Mouse (Mus musculus) embryonic facial prominence, embryonic 14.5 days (tissue): ENCODE measurements at regions not wholly inside any gene's neighbourhood (a gene's known extent, or its start where the extent isn't known, plus 50 kb on each side); places are given as distances from the start of the nearest gene placed in this dataset.

Experiments used
- ATAC-seq: fragments of 200-750 bp; cut with Nextera tagmentation; 2 replicates; pipeline ENCODE4 v1.8.0; 2017; ENCODE audit warnings: low read depth, moderate number of reproducible peaks, moderate TSS enrichment
- DNase-seq: peaks from one replicate; pipeline ENCODE4 v3.0.0-alpha.2; 2015; ENCODE audit warnings: low spot score
- H3K27ac ChIP-seq: fragments of 300-500 bp; sonication (generic); replicated peaks from 2 replicates; pipeline ENCODE4 v1.5.1; 2014; ENCODE audit warnings: low read depth, mild to moderate bottlenecking, low read length, moderate library complexity
- H3K27me3 ChIP-seq: fragments of 300-500 bp; sonication (generic); replicated peaks from 2 replicates; pipeline ENCODE4 v1.6.1; 2014; ENCODE audit warnings: low read length; ENCODE audit not compliant: control insufficient read depth, insufficient read depth
- H3K36me3 ChIP-seq: fragments of 300-500 bp; sonication (generic); 2 replicates; pipeline ENCODE4 v1.6.1; 2014; ENCODE audit warnings: low read length, mixed read lengths; ENCODE audit not compliant: control insufficient read depth, insufficient read depth
- H3K4me1 ChIP-seq: fragments of 300-500 bp; sonication (generic); 2 replicates; pipeline ENCODE4 v1.6.1; 2014; ENCODE audit warnings: antibody characterized with exemption, low read length; ENCODE audit not compliant: control insufficient read depth, insufficient read depth
- H3K4me2 ChIP-seq: fragments of 300-500 bp; sonication (generic); 2 replicates; pipeline ENCODE4 v1.6.1; 2014; ENCODE audit warnings: low read depth, mild to moderate bottlenecking, low read length, moderate library complexity, mixed read lengths
- H3K4me3 ChIP-seq: fragments of 300-500 bp; sonication (generic); 2 replicates; pipeline ENCODE4 v1.5.1; 2014; ENCODE audit warnings: low read depth, mild to moderate bottlenecking, low read length
- H3K9ac ChIP-seq: fragments of 300-500 bp; sonication (generic); 2 replicates; pipeline ENCODE4 v1.6.1; 2014; ENCODE audit warnings: low read depth, mild to moderate bottlenecking, low read length, moderate library complexity, mixed read lengths
- H3K9me3 ChIP-seq: fragments of 300-500 bp; sonication (generic); 2 replicates; pipeline ENCODE4 v1.6.1; 2016; ENCODE audit warnings: low read length; ENCODE audit not compliant: control insufficient read depth
- WGBS: fragments of 180-500 bp; shearing (Covaris S2); extraction: QIAGEN DNeasy Blood & Tissue Kit; methylation state at CpG from one replicate; pipeline ENCODE4 v1.1.7; 2014; 5-methylcytosine and 5-hydroxymethylcytosine counted together

GRCm38 (mm10) chr4:101356954-101357891, 61.9 kb upstream of the Ak4 start:
- Histone ChIP-seq H3K4me3 (peak overlapping the region; percentile 84), H3K9me3 (no peaks in the 10 kb centered on the region), H3K27me3 (no peaks in the 10 kb centered on the region), H3K9ac (peak overlapping the region; percentile 91), H3K27ac (peak overlapping the region; percentile 88), H3K4me1 (peaks cover 14% of the 10 kb centered on the region), H3K36me3 (no peaks in the 10 kb centered on the region), H3K4me2 (peak overlapping the region; percentile 70)
- WGBS, result 11% methylated on average over 30 of the region's 31 CpGs
- no peak for ATAC-seq
- peak; percentile 69 for DNase-seq

DNA sequence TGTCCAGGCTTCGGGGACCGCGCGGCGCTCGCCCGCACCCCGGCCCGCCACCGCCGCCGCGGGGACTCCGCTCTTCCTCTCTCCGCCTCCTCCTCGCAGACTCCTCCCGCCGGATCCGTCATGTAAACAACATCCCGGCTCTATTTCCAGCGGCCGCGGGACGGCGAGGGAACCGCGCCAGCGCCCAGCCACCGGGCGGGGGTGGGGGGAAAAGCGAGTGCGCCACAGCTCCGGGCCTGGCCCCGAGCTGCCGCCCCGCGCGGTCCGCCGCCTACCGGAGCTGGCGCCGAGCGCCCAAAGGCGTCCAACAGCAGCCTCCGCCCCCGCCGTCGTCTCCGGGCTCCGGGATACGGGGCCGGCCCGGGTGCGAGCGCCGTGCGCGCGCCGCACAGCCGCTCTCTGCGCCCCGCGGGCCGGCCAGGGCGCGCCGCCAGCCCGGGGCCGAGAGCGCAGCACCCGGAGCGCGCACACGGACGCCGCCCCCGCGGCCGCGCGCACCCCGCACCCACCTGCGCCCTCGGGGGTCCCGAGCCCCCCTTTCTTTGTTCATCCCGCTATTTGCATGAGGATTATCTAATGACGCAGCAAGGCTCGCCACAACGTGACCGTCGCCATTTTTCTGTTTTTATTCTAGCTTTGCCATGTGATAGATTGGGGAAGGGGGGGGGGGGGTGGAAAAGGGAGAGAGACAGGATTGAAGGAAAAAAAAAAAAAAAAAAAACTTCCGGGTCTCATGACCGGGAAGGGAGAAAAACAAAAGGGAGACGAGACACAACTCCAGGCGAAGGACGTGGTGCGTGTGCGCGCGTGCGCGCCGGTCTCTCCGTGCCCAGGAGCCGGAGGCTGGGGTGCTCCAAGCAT, 62.8 kb upstream of the Ak4 start:
- Histone ChIP-seq H3K36me3 (no peaks in the 10 kb centered on the region), H3K9ac (peak overlapping the region; percentile 91), H3K27ac (peak overlapping the region; percentile 88), H3K4me2 (peak overlapping the region; percentile 70), H3K4me1 (peaks cover 14% of the 10 kb centered on the region), H3K27me3 (no peaks in the 10 kb centered on the region), H3K9me3 (no peaks in the 10 kb centered on the region), H3K4me3 (peak overlapping the region; percentile 84)
- under 1% methylated on average over 45 of the region's 107 CpGs for WGBS
- peak; percentile 88 for DNase-seq
- peak; percentile 78 for ATAC-seq

- peak; percentile 9; the same call in 1 of the 2 replicates for ATAC-seq
- under 1% methylated on average over 26 of the region's 31 CpGs for WGBS
- H3K27ac ChIP-seq, result peak overlapping the region; percentile 88
- H3K9me3 ChIP-seq, result no peaks in the 10 kb centered on the region
- peak overlapping the region; percentile 70 for H3K4me2 ChIP-seq
- H3K9ac ChIP-seq, result peak overlapping the region; percentile 91
- peaks cover 14% of the 10 kb centered on the region for H3K4me1 ChIP-seq
- no peaks in the 10 kb centered on the region for H3K27me3 ChIP-seq
- no peak for DNase-seq
- peak overlapping the region; percentile 84 for H3K4me3 ChIP-seq
- no peaks in the 10 kb centered on the region for H3K36me3 ChIP-seq
Measured at GRCm38 (mm10) chr4:101355431-101356092, 63.5 kb upstream of the Ak4 start.

DNA sequence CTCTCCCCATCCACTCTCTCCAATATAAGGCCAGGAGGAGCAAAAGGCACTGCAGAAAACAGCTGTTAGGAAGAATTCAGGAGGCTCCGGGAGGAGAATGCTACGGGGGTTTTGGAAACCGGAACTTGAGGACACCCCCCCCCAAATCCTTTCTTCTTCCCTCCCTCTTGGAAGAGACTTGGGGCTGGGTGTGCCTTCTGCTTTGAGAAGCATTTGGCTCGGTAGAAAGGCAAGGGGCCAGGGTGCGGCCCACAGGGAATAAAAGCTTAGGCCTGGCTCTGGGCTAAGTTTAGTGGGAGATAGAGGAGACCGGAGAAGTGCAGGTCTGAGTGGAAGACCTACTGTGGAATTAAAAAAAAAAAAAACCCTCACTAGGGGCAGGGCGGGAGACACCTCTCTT, 64.1 kb upstream of the Ak4 start:
- no peaks in the 10 kb centered on the region for H3K27me3 ChIP-seq
- peak overlapping the region; percentile 84 for H3K4me3 ChIP-seq
- H3K4me2 ChIP-seq, result peak overlapping the region; percentile 70
- no peaks in the 10 kb centered on the region for H3K9me3 ChIP-seq
- ATAC-seq, result no peak
- 9% methylated on average over 6 of the region's 7 CpGs for WGBS
- peak; percentile 65 for DNase-seq
- no peaks in the 10 kb centered on the region for H3K36me3 ChIP-seq
- peak overlapping the region; percentile 53 for H3K27ac ChIP-seq
- H3K9ac ChIP-seq, result peak overlapping the region; percentile 91
- peaks cover 14% of the 10 kb centered on the region for H3K4me1 ChIP-seq

- Histone ChIP-seq H3K36me3 (no peaks in the 10 kb centered on the region), H3K9ac (peak overlapping the region; percentile 91), H3K27ac (peak overlapping the region; percentile 25; the same call in 1 of the 2 replicates), H3K9me3 (no peaks in the 10 kb centered on the region), H3K4me3 (peak overlapping the region; percentile 84), H3K4me2 (peak overlapping the region; percentile 70), H3K27me3 (no peaks in the 10 kb centered on the region), H3K4me1 (peaks cover 14% of the 10 kb centered on the region)
- ATAC-seq, result no peak
- 25% methylated on average over 7 of the region's 7 CpGs for WGBS
- DNase-seq, result peak; percentile 54
Measured at GRCm38 (mm10) chr4:101354086-101354855, 64.8 kb upstream of the Ak4 start.

DNA sequence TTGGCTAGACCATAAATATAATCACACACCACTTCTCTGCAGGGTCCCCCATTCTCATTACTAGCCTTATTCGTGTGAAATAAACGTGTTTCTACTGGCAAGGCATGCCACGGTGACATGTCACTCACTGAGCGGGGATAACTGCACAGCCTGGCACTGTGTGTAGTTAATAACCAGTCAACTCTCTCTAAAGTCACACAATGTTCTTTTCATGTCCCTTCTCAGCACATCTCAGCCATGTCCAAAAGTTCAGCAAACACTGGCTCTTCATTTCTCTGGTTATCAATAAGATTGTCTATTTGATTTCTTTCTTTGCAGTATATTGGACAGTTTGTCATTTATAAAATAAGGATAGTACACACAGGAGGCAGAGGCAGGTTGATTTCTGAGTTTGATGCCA, 66.9 kb upstream of the Ak4 start:
- Histone ChIP-seq H3K9ac (no peak overlapping the region), H3K27me3 (no peaks in the 10 kb centered on the region), H3K27ac (no peak overlapping the region), H3K4me2 (no peak overlapping the region), H3K9me3 (no peaks in the 10 kb centered on the region), H3K36me3 (no peaks in the 10 kb centered on the region), H3K4me3 (no peak overlapping the region), H3K4me1 (peaks cover 14% of the 10 kb centered on the region)
- ATAC-seq (no peak), DNase-seq (no peak)
- 91% methylated on average over 4 of the region's 4 CpGs for WGBS

- Histone ChIP-seq H3K9me3 (no peaks in the 10 kb centered on the region), H3K4me3 (no peak overlapping the region), H3K4me1 (peaks cover 14% of the 10 kb centered on the region), H3K36me3 (peaks cover 2% of the 10 kb centered on the region), H3K9ac (no peak overlapping the region), H3K27ac (no peak overlapping the region), H3K27me3 (no peaks in the 10 kb centered on the region), H3K4me2 (no peak overlapping the region)
- DNase-seq (no peak), ATAC-seq (no peak)
- WGBS, result 87% methylated on average over 3 of the region's 3 CpGs
Measured at GRCm38 (mm10) chr4:101351716-101352115, 67.4 kb upstream of the Ak4 start.
